Mouse (Mus musculus) liver, embryonic 15.5 days (tissue): ENCODE results near the gene Oas1e. TPM values are rescaled to one million over a fixed set of nuclear protein-coding genes. Genes with fewer than 3 reads are reported as not detected.

Experiments used
- polyA plus RNA-seq: library from polyadenylated mRNA; unstranded; fragments of >200 nt; fragmentation: Nextera tagmentation; extraction: Ambion mirVana; gene quantifications from 2 replicates; pipeline ENCODE4 v1.2.1, GENCODE M21; 2015

The Oas1e gene
- polyA plus RNA-seq, 1 experiment from 2014 or later, result not detected

Other genes with a start within 250 kb of the Oas1e start
- gene Tpcn1, start 206.9 kb downstream of the Oas1e start, polyA plus RNA-seq, result 22.7 and 26.4 TPM in 2 replicates
- 0.90 and 1.2 TPM in 2 replicates for gene Iqcd, start 206.5 kb downstream of the Oas1e start, polyA plus RNA-seq
- gene Rita1, start 182.9 kb downstream of the Oas1e start, polyA plus RNA-seq, result 4.0 TPM in 2 replicates
- 16.2 and 17.7 TPM in 2 replicates for gene Ddx54, start 182.8 kb downstream of the Oas1e start, polyA plus RNA-seq
- gene Cfap73, start 161.3 kb downstream of the Oas1e start, polyA plus RNA-seq, result not detected in 2 replicates
- 0.07 and 0.32 TPM in 2 replicates for gene Rasal1, start 146.7 kb downstream of the Oas1e start, polyA plus RNA-seq
- 0.06 TPM in 2 replicates for gene Dtx1, start 83.6 kb downstream of the Oas1e start, polyA plus RNA-seq
- gene Oas2, start 45.7 kb downstream of the Oas1e start, polyA plus RNA-seq, result 0.75 and 0.81 TPM in 2 replicates
- gene Oas3, start 17.9 kb downstream of the Oas1e start, polyA plus RNA-seq, result 1.0 and 1.3 TPM in 2 replicates
- 0.33 and 0.44 TPM in 2 replicates for gene Oas1c, start 17.0 kb upstream of the Oas1e start, polyA plus RNA-seq
- not detected in 2 replicates for gene Oas1f, start 51.8 kb upstream of the Oas1e start, polyA plus RNA-seq
- not detected in 2 replicates for gene Oas1h, start 65.9 kb upstream of the Oas1e start, polyA plus RNA-seq
- 0.81 and 1.1 TPM in 2 replicates for gene Oas1g, start 92.1 kb upstream of the Oas1e start, polyA plus RNA-seq
- gene Oas1a, start 112.0 kb upstream of the Oas1e start, polyA plus RNA-seq, result 3.7 and 4.7 TPM in 2 replicates
- gene Oas1d, start 119.0 kb upstream of the Oas1e start, polyA plus RNA-seq, result not detected in 2 replicates
- 0.03 TPM in 1 of 2 replicates, not detected in the other for gene Rph3a, start 214.6 kb upstream of the Oas1e start, polyA plus RNA-seq